Mouse (Mus musculus) layer of hippocampus, adult 11-12 months (tissue): ENCODE data around the gene Entpd8.

Experiments
- DNase-seq: peaks from one replicate; pipeline ENCODE4 v3.0.0; 2022; ENCODE audit warnings: low spot score

Entpd8 gene

GRCm38 (mm10) chr2:25095109-25095850 lies 15.2 kb downstream of the Entpd8 start, which contains the start of gene Noxa1:
Gene Noxa1, minus strand, starts transcription at chr2:25095149.
- no peak for DNase-seq

GRCm38 (mm10) chr2:25098005-25098615 lies 18.0 kb downstream of the Entpd8 start:
- peak; percentile 38 for DNase-seq

GRCm38 (mm10) chr2:25098956-25099355 lies 18.9 kb downstream of the Entpd8 start:
- peak; percentile 55 for DNase-seq

GRCm38 (mm10) chr2:25099703-25100102 lies 19.6 kb downstream of the Entpd8 start:
- DNase-seq: no peak

- no peak for DNase-seq
These were observed 24.0 kb downstream of the Entpd8 start for GRCm38 (mm10) chr2:25104122-25104521.

GRCm38 (mm10) chr2:25106045-25106444 lies 25.9 kb downstream of the Entpd8 start:
- no peak for DNase-seq

- DNase-seq: no peak
These were observed 29.4 kb downstream of the Entpd8 start for GRCm38 (mm10) chr2:25109487-25109886.

- no peak for DNase-seq
These were observed 30.5 kb downstream of the Entpd8 start for GRCm38 (mm10) chr2:25110505-25111183.

GRCm38 (mm10) chr2:25111184-25111791 lies 31.2 kb downstream of the Entpd8 start:
- no peak for DNase-seq

GRCm38 (mm10) chr2:25114308-25114707 lies 34.2 kb downstream of the Entpd8 start:
- no peak for DNase-seq

GRCm38 (mm10) chr2:25115442-25115841 lies 35.3 kb downstream of the Entpd8 start:
- DNase-seq: no peak

GRCm38 (mm10) chr2:25120963-25121362 lies 40.9 kb downstream of the Entpd8 start:
- no peak for DNase-seq

GRCm38 (mm10) chr2:25122666-25123065 lies 42.6 kb downstream of the Entpd8 start:
- DNase-seq: no peak

- DNase-seq: no peak
These were observed 43.4 kb downstream of the Entpd8 start for GRCm38 (mm10) chr2:25123527-25123926.

- DNase-seq: no peak
These were observed 44.3 kb downstream of the Entpd8 start for GRCm38 (mm10) chr2:25124411-25124810.

- DNase-seq: no peak
These were observed 45.0 kb downstream of the Entpd8 start for GRCm38 (mm10) chr2:25125146-25125545.

GRCm38 (mm10) chr2:25126011-25127010 lies 46.2 kb downstream of the Entpd8 start:
- peak; percentile 30 for DNase-seq

GRCm38 (mm10) chr2:25127206-25127605 lies 47.1 kb downstream of the Entpd8 start:
- DNase-seq: no peak

GRCm38 (mm10) chr2:25128072-25128471 lies 48.0 kb downstream of the Entpd8 start:
- no peak for DNase-seq

- no peak for DNase-seq
These were observed 51.5 kb downstream of the Entpd8 start for GRCm38 (mm10) chr2:25131601-25132000.
